Mouse (Mus musculus) liver, embryonic 14.5 days (tissue): ENCODE data around the gene Akr1b8.

ENCODE experiments used
- CTCF ChIP-seq: IDR thresholded peaks from 2 replicates; pipeline ENCODE4 v1.5.1; 2016; ENCODE audit warnings: antibody characterized with exemption, low read depth, control low read depth
- EP300 ChIP-seq: IDR thresholded peaks from 2 replicates; pipeline ENCODE4 v1.6.1; 2016; ENCODE audit warnings: antibody characterized with exemption, low read depth

DNA sequence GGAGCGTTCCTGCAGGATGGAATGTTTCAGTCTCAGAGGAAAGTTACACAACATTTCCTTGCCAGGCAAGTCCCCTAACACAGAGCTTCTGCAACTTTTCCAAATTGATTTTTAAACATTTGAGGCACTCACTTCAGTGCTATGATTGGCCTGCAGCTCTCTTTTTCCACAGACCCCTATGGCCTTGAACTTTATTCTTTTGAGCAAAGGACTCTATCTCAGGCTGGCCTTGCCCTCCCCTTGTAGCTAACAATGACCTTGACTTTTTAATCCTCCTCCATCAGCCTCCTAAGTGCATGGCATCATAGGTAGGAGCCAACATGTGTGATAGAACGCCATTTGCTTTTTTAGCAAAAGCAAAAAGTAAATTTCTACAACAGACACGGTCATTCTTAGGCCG is 52.8 kb downstream of the Akr1b8 start:
- TF ChIP-seq CTCF = no peak
- TF ChIP-seq EP300 = no peak
